Mouse (Mus musculus): Measurements from ENCODE around the gene Cstf2t. TPM values are rescaled to one million over a fixed set of nuclear protein-coding genes. Genes with fewer than 3 reads are reported as not detected.

Cstf2t gene
- polyA plus RNA-seq (2017; shearing (Covaris generic)) = 10 to 100 TPM; 14.2 to 19.4 TPM

DNA sequence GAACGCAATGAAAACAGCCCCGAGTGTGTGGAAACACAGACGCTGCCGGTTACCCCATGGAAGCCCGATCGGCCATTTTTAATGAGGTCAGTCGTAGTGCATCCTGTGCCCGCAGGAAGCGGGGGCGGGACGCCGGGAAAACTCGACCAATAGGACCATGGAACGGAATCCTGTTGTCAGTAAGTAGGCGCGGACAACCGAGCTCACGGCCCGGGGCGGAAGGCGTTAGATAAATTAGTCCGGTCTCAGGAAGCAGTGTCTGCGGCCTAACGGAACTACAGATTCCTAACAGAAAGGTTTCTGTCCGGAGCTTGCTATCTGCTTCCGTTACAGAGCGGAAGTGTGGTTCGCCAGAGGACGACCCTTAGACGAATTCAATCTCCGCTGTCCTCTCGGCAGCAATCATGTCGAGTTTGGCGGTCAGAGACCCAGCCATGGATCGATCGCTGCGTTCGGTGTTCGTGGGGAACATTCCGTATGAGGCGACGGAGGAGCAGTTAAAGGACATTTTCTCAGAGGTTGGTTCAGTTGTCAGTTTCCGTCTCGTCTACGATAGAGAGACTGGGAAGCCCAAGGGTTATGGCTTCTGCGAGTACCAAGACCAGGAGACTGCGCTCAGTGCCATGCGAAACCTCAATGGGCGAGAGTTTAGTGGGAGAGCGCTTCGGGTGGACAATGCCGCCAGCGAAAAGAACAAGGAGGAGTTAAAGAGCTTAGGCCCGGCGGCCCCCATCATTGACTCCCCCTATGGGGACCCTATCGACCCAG is at the start of gene Cstf2t:
Gene Cstf2t, plus strand, starts transcription at position 176 of the 768 bp plus-strand sequence.
- peak; percentile 97 for ATAC-seq

DNA sequence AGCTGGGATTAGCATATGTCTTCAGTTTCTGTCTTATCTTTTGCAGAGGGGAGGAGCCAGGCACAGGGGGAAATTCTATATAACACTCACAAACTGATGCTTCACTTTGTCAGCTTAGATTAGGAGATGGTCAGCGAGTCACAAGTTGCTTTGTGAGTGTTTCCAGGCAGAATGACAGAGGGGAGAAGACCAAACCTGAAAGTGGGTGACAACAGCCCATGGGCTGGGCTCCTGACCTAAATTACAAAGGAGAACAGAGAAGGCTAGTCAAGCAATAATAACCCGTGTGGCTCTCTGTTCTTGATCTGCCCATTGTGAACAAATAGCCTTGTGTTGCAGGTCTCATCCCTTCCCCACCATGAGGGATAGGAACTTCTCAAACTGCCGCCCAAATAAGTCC is 43.7 kb upstream of the Cstf2t start:
- ATAC-seq = no peak

DNA sequence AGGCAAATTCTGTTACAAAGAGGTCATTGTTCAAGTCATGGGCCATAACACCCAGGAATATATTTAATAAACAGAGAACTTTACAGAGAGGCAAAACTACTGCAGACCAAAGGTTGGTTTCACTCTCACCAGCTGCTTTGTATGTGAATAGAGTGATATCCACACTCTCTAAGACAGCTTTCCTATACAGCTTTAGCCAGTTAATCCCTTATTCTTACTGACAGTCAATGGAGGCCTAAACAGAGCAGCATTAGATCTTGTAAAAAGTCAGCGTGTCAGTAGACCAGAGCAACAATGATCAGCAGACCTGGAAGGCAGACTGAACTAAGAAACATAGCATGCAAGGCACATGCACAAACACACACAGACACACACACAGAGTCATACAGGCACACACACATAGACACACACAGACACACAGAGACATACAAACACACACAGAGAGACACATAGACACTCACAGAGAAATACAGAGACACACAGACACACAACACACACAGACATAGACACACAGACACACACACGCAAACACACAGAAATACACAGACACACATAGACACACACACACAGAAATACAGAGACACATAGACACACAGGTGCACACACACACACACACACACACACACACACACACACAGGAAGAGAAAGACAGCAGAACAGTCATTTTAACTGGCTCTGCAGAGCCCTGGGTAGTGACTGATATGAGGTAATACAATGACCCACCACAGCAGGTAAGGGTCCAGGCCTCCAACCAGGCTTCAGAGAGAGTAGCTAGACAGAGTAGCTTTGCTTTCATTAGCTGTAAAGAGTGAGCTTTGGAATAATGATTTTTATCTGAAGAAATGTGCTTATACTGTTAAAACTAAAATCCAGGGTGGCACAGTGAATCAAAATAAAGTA is 41.4 kb upstream of the Cstf2t start:
- ATAC-seq = no peak

DNA sequence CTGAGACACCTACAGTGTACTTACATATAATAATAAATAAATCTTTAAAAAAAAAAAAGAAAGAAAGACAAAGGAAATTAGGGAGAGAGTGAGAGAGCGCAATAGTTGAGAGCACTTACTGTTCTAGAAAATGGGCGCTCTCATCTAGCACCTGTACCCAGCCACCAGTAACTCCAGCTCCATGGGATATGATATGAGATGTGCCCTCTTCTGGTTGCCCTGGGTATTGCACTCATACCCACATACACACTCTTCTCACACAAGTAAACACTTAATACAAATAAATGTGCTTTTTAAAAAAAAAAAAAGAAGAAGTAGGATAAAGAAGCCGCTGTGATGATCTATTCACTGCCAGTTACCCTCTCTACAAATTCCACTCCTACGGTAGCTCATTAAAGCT is 36.0 kb upstream of the Cstf2t start:
- no peak for ATAC-seq

DNA sequence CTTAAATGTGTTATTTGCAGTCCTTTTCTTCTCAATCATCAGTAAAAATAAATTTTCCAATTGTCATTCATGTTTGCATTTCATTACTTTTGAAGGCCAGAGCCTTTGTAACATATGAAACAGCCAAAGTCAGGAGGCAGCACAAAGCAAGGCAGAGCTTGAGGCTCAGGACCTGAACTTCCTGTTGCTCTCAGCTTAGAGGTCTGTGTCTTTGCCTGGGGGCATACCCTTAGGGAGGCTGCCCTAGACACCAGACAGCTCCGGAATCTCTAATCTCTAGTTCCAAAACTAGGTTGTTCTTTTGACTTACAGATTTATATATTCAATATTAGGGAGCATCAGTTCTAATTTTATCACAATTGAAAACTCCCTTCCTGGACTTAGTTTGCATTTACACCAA is 17.9 kb upstream of the Cstf2t start:
- ATAC-seq = no peak

DNA sequence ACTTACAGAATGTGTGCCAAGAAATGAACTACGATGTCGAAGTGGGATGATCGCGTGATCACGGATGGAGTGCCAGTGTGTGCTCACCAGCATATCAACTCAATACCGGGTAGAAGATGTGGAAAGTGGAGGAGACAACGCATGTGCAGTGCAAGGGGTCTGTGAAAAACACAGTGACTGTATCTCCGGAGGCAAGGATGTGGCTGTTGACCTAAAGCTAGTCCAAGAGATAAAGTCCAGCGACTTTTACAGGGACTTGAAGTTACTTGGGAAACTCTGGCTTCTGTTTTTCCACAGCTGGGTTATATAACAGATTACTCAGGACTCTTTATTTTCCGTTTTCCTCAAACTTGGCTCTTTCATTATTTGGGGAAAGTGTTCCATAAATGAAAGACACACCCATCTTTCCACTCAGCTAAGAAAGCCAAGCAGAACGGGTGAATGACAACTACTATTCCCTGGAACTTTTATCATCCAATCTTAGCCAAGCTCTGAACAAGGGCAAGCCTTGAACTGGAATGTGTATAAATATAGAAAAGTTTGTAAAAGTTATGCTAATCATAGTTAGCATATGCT is 17.3 kb upstream of the Cstf2t start:
- ATAC-seq = no peak

DNA sequence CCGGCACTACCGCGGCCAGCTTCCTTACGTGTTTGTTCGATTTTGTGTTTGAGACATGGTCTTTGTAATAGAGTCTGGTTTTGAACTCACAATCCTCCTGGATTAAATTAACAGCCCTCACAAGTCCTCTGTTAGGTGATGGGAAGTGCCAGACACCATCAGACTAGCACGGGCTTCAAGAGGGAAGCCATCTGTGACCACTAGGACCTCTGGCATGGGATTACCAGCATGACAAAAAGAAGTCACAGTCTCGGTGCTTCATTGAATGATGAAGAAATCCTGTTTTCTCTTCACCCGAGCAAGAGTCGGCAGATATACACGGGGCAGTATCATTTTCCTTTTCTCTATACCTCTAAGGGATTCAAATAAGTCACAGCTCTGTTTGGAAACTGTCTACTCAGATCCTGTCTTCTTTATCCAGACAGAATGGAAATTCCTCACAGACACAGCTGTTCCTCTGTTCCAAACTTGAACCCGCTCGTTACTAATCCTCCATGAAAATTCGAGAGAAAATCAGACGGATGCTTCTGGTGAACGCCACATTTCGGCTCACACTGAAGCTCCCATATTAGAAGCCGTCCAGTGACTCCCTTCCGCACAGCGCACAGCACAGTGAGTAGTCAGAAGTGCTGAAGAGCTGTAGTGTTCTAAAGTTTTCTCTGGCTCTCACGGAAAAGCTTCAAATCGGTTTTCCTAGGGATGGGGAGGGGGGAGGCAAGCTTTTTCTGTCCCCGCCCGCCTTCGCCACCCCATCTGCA is 8.5 kb upstream of the Cstf2t start:
- no peak for ATAC-seq

DNA sequence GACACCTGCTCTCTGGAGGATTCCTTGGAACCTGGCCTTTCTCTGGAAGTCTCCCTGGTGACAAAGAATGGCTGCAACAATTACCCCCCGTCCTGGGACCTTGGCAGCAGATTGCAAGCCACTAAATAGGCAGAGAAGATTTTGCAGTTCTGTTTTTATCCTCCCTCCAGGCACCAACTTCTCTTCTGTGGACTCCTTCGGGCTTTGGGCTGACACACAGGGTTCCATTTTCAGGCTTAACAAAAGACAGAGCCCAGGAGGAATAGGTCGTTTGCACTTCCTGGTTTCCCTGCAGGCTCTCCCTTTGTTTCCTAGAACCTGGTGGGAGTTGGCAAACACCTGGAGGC is 7.9 kb upstream of the Cstf2t start:
- ATAC-seq = no peak

DNA sequence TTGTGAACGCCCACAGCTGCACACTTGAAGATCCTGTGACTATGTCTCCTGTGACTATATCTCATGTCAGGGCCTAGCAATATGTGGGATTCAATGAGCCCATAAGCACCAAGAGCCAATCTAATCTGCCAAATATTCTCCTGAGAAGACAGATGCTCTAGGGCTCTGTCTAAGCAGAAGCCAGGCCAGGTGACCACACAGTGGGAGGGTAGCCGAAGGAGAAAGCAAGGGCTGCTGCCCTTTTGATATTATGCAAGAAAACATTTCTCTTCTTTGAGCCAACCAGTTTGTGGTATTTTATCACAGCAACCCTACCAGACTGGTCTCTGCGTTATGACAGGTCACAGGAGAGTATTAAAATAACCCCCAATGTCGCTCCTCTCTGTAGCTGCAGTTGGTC is 6.5 kb upstream of the Cstf2t start:
- no peak for ATAC-seq

DNA sequence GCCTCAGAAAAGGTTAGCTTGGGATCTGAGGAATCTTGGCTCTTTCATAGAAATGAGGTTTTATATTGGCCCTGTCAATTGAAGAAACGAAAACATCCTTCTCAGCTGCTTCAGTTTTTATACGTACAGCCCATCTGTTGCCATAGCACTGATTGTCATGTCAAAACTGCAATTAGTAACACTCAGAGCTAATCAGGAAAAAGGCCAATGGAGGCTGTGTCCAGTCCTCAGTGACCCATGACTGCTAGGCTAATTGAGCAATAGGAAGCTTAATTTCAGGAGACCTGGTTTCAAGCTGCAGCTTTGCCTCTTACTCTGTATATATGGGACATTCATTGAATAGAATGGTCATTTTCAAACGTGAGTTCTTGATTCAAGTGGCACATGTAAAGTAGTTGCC is 4.4 kb upstream of the Cstf2t start:
- ATAC-seq = no peak

DNA sequence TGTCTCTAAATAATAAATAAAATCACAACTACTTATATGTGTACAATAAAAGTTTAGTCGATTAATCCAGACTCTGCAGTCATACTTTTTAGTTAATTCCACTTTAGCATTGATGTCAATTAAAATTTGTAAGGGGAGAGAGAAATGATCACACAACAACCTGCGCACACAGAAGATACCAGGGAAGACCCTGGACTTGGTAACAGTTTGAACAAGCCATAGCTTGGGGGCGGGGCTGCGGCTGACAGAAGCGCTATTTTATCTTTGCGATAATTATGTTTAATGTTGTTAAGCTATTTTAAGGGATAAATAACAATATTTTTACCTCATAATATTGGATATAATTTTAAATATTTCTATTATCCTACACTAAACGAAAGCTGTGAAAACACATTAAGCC is 411 bp upstream of the Cstf2t start:
- no peak for ATAC-seq

DNA sequence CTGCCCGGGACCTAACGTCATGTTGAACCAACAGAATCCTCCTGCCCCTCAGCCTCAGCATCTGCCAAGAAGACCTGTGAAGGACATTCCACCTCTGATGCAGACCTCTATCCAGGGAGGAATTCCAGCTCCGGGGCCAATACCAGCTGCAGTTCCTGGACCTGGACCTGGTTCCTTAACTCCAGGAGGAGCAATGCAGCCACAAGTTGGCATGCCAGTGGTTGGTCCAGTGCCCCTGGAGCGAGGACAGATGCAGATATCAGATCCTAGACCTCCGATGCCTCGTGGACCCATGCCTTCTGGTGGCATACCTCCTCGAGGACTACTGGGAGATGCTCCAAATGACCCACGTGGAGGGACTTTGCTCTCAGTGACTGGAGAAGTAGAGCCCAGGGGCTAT is 1.1 kb downstream of the Cstf2t start:
- ATAC-seq = no peak

DNA sequence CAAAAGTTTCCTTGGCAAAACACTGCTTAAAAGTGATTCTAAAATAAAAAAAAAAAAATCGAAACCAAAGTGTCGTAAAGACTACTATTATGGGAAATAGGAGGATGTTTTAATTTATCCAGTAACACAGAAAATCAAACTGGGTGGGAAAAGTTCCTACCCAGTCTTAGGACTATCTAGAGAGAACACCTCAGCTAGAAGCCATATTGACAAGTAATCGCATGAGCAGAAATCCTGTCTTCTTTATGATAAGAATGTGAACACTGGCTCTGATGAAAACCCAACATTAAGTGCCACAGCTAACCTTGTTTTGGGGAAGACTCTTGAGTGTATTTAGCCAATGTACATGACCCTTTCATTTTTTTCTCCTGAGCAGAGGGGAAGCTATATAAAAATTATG is 15.2 kb downstream of the Cstf2t start:
- ATAC-seq = no peak

DNA sequence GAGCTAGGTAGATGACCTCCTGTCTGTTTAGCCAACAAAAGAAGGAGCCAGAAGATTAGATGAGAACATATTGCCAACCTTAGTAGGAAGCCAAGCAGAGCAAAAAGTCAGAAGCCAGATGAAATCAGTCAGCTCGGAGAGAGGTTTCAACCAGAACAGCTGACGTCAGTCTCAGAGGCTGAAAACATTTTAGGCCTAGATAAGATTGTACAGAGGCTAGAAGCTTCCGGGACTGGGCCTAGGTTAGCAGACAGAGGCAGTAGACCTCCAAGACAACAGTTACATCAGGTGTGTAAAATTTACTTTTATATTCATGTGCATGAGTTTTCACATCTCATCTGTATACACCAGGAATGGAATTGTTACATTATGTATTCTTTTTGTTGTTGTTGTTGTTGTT is 16.7 kb downstream of the Cstf2t start:
- ATAC-seq = no peak

DNA sequence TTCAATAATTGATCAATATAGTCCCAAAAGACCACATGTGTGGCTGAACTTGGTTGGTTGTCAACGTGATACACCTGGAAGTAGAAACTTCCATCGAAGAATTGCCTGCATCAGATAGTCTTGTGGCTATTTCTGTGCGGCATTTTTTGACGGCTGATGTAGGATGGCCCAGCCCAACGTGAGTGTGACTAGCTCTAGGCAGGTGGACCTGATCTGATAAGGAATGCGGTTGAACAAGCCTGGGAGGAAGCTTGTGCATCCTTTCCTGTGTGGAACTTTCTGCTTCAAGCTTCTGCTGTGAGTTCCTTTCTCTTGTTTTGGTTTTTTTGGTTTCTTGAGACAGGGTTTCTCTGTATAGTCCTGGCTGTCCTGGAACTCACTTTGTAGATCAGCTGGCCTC is 22.1 kb downstream of the Cstf2t start:
- ATAC-seq = no peak

DNA sequence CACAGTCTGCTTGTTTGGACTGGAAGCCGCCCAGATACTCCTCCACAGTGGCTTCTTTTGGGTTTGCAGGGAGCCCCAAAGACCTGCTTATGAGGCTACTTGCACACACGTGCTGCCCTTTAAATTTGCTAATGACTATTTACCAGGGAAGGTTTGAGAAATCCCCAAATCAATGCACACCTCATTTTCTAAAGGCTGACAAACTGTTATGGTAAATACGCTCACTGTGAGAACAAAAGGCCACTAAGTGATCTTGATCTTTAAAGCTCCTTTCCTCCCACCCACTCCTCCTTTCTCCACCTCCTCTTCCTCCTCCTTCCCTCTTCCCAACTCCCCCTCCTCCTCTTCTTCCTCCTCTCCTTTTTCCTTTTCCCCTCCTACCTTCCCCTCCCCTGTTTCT is 23.4 kb downstream of the Cstf2t start:
- ATAC-seq = no peak

DNA sequence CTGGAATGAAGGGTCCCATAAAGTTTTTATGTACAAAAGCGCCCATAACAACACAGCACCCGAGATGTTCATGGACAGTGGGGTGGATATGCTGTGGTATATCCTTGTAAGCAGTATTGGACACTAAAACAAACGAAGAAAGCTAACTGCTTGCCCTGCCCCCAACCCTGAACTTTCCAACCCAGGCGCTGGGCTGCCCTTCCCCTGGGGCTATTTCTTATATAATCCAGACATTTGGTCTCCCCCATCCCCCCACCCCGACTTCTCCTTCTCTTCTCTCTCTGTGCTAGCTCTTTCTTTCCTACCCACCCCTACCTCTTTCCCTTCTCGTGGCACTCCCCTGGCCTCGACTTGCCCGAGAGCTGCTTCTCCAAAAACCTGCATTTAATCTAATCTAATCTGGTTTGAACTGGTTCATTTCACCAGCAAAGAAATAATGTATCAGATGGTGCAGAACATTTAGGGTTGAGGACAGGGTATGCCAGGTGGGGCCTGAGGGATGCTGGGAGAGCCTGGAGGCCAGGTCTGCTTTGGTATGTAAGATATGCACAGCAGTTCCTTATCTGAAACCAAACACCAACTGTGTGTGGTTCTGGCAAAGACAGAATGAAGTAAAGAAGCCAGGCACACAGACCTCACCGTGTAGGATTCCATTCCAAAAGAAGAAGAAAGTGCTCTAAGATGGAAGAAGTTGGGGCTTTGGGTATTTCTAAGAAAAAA is 24.4 kb downstream of the Cstf2t start:
- no peak for ATAC-seq

DNA sequence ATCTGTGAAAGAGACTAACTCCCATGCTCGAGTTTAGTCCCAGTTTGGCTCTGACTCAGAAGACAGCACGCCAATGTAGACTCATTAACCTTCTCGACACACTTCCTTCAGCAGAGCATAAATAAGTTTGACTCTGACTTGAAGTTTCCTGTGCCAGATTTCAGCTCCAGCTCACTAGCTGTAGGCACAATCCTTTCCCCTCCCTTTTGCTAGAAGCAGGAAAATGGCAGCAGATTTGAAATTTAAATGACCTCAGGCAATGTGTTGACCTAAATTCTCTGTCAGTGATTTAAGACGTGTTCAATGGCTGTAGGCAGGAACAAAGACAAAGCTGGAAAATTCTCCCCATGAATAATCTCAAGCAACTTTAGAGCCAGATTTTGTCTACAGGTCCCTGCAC is 32.1 kb downstream of the Cstf2t start:
- no peak for ATAC-seq

DNA sequence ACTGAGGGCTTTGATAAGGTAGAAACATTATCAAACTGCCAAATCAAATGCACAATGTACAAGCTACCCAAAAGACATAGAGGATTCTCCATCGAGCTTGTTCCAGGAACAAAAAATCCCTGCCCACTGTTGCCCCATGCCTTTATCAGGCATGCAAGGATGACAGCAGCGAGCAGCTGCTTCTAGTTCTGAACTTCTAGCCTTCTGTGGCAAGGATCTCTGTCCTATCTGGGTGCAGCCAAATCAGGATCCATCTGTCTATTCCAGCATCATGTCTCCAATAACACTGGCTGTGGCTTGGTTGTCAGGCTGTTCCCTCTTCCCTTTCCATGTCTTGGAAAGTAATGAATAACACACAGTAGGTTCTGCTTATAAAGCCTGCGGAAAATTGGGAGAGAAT is 42.0 kb downstream of the Cstf2t start:
- ATAC-seq = no peak

DNA sequence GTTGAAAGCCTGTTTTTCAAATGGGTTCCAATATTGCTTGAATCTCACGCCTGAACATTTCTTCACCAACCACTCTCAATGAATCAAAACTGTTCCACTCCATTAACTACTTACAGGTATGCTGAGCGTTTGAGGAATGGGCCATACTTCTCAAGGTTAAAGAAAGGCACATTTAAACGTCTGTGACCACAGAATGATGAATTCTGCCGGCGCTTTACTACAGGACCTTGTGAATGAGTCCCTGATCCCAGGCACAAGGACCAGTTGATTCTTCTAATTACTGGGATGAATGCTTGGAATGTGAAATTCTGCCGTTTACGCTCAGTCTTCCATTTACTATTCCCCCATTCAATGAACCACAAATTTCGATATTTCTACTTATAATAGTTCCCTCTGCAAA is 50.0 kb downstream of the Cstf2t start:
- ATAC-seq = no peak

DNA sequence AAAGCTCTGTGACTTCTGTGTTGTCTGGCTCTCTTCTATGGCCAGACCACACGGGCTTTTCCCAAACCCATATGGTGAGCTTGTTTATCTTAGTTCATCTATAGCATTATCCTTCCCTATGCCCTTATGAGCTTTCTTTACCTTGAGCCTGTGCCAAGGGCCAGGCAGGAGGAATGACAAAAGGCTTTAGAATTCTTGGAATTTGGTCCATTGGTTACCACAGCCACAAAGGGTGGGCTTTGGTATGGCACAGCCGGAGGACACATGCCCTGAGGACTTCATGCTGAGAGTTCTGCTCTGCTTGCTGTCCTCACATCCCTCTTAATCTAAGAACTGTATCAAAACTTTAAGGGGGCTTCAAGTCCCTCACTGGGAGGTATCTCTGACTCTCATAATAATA is 53.7 kb downstream of the Cstf2t start:
- no peak for ATAC-seq
